Mouse (Mus musculus) limb, embryonic 12.5 days (tissue): Measurements from ENCODE around the gene Abat. TPM values are rescaled to one million over a fixed set of nuclear protein-coding genes. Genes with fewer than 3 reads are reported as not detected.
"Not testable (repeated sequence)": the region's sequence is repeated elsewhere in the genome, so short reads cannot be mapped to it uniquely, and the experiment has no call there.

Source experiments
- ATAC-seq: fragments of 200-750 bp; cut with Nextera tagmentation; 2 replicates; pipeline ENCODE4 v1.8.0; 2017; ENCODE audit warnings: low read depth, moderate TSS enrichment; ENCODE audit not compliant: insufficient number of reproducible peaks, insufficient read depth, low FRiP score, low TSS enrichment
- H3K27ac ChIP-seq: fragments of 300-500 bp; sonication (generic); 2 replicates; pipeline ENCODE4 v1.5.1; 2016; ENCODE audit warnings: mild to moderate bottlenecking, moderate library complexity
- H3K27me3 ChIP-seq: fragments of 300-500 bp; sonication (generic); 2 replicates; pipeline ENCODE4 v1.6.1; 2016; ENCODE audit warnings: mild to moderate bottlenecking, moderate library complexity
- H3K36me3 ChIP-seq: fragments of 300-500 bp; sonication (generic); 2 replicates; pipeline ENCODE4 v1.6.1; 2016; ENCODE audit warnings: mild to moderate bottlenecking, moderate library complexity
- H3K4me1 ChIP-seq: fragments of 300-500 bp; sonication (generic); replicated peaks from 2 replicates; pipeline ENCODE4 v1.6.1; 2016
- H3K4me2 ChIP-seq: fragments of 300-500 bp; sonication (generic); 2 replicates; pipeline ENCODE4 v1.6.1; 2016; ENCODE audit warnings: mild to moderate bottlenecking, moderate library complexity
- H3K4me3 ChIP-seq: fragments of 300-500 bp; sonication (generic); replicated peaks from 2 replicates; pipeline ENCODE4 v1.5.1; 2016; ENCODE audit warnings: mild to moderate bottlenecking
- H3K9ac ChIP-seq: fragments of 300-500 bp; sonication (generic); replicated peaks from 2 replicates; pipeline ENCODE4 v1.6.1; 2016; ENCODE audit warnings: mild to moderate bottlenecking, moderate library complexity
- H3K9me3 ChIP-seq: fragments of 300-500 bp; sonication (generic); 2 replicates; pipeline ENCODE4 v1.6.1; 2016; ENCODE audit warnings: mild to moderate bottlenecking, moderate library complexity
- WGBS: fragments of 180-500 bp; shearing (Covaris S2); methylation state at CpG from one replicate; pipeline ENCODE4 v1.1.7; 2016; 5-methylcytosine and 5-hydroxymethylcytosine counted together
- polyA plus RNA-seq: library from polyadenylated mRNA; unstranded; fragments of >200 nt; fragmentation: Nextera tagmentation; extraction: Ambion mirVana; gene quantifications from 2 replicates; pipeline ENCODE4 v1.2.1, GENCODE M21; 2016

Gene Abat
- polyA plus RNA-seq, 1 experiment from 2014 or later = 36.4 TPM

DNA sequence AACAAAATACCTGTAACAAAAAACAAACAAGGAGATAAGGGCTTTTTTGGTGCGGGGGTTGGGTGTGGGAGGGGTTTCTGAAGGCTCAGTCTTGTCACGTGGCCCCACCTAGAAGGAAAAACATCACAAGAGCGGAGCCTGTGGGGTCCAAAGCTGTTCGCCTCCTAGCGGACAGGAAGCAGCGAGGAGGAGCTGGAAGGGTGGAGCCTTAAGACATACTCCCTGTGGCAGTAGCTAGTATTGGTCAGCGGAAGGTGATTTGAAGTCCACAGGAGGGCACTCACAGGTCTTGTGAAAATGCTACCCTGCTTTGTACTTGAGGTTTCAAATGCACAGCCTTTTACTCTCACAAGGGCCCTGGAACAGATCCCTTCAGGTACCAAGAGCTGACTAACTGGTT lies 19.7 kb downstream of the Abat start:
- Histone ChIP-seq H3K4me3 (no peak overlapping the region), H3K9ac (no peak overlapping the region), H3K4me1 (peaks cover 15% of the 10 kb centered on the region), H3K27ac (no peak overlapping the region), H3K27me3 (no peaks in the 10 kb centered on the region), H3K4me2 (no peak overlapping the region), H3K9me3 (no peaks in the 10 kb centered on the region), H3K36me3 (peaks cover 9% of the 10 kb centered on the region; the same call in 1 of the 2 replicates)
- 65% methylated on average over 7 of the region's 7 CpGs for WGBS
- ATAC-seq = no peak

DNA sequence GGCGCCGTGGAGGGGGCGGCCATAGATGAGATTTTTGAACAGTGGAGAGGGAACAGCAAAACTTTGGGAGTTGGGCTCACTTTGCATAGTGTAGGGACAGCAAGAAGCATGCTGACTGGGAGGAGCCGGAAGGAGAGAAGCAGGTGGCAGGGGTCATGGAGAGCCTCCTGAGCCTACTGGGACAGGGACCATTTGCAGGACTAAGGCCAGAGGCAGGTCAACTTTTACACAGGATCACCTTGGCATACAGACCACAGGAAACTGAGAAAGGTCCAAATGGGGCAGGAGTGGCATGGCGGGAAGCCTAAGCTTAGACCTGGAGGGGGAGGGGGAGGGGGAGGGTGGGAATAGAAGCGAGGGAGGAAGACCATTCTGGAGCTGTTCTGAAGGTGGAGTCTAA lies 20.2 kb downstream of the Abat start:
- H3K36me3 ChIP-seq = peaks cover 9% of the 10 kb centered on the region; the same call in 1 of the 2 replicates
- no peak for ATAC-seq
- no peak overlapping the region for H3K4me3 ChIP-seq
- no peak overlapping the region for H3K4me2 ChIP-seq
- H3K9me3 ChIP-seq = no peaks in the 10 kb centered on the region
- H3K4me1 ChIP-seq = peaks cover 15% of the 10 kb centered on the region
- no peak overlapping the region for H3K9ac ChIP-seq
- WGBS = 88% methylated on average over 6 of the region's 6 CpGs
- no peak overlapping the region for H3K27ac ChIP-seq
- no peaks in the 10 kb centered on the region for H3K27me3 ChIP-seq

- H3K27me3 ChIP-seq = no peaks in the 10 kb centered on the region
- ATAC-seq = no peak
- no peak overlapping the region for H3K4me3 ChIP-seq
- H3K9ac ChIP-seq = no peak overlapping the region
- no peak overlapping the region for H3K27ac ChIP-seq
- 86% methylated on average over 11 of the region's 11 CpGs for WGBS
- H3K36me3 ChIP-seq = peaks cover 9% of the 10 kb centered on the region; the same call in 1 of the 2 replicates
- peaks cover 17% of the 10 kb centered on the region for H3K4me1 ChIP-seq
- no peak overlapping the region for H3K4me2 ChIP-seq
- no peaks in the 10 kb centered on the region for H3K9me3 ChIP-seq
Measured at GRCm38 (mm10) chr16:8534466-8535200, 21.4 kb downstream of the Abat start.

GRCm38 (mm10) chr16:8535411-8535810 lies 22.2 kb downstream of the Abat start:
- Histone ChIP-seq H3K27ac (no peak overlapping the region), H3K9ac (no peak overlapping the region), H3K4me1 (peaks cover 10% of the 10 kb centered on the region; the same call in 1 of the 2 replicates), H3K4me2 (no peak overlapping the region), H3K36me3 (peaks cover 9% of the 10 kb centered on the region; the same call in 1 of the 2 replicates), H3K4me3 (no peak overlapping the region), H3K27me3 (no peaks in the 10 kb centered on the region), H3K9me3 (no peaks in the 10 kb centered on the region)
- no peak for ATAC-seq
- WGBS = 86% methylated on average over 6 of the region's 6 CpGs

DNA sequence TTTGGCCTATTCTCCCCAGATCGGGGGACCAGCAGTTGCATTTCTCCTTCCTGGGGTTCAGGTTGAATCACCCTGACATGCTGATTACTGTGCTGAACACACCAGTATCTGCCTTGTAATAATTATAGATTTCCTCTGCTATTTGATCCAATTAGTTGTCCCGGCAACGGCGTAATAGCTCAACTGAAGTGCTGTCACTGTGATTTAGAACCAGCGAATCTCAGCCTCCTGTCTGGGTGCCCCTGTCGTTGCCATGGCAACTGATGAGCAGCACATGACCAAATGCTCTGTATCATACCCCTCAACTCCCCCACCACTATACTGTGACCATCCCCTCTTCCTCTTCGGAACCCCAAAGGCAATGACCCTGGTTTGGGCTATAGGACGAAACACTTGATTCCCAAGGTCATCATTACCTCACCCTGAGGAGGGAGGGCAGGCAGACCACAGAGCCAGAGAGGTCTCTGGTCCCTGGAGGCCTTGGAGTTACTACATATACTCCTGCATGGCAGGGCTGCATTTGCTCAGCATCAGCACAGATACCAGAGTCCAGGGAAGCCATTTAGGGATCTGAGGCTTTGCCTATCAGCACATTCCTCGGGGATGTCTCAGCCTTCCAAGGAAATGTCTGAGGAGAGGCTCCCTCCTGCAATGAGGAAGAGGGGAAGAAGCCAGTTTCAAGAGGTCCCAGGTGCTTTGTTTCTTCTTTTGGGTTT lies 26.1 kb downstream of the Abat start:
- H3K36me3 ChIP-seq = peaks cover 5% of the 10 kb centered on the region; the same call in 1 of the 2 replicates
- no peak overlapping the region for H3K27ac ChIP-seq
- no peak overlapping the region for H3K4me2 ChIP-seq

DNA sequence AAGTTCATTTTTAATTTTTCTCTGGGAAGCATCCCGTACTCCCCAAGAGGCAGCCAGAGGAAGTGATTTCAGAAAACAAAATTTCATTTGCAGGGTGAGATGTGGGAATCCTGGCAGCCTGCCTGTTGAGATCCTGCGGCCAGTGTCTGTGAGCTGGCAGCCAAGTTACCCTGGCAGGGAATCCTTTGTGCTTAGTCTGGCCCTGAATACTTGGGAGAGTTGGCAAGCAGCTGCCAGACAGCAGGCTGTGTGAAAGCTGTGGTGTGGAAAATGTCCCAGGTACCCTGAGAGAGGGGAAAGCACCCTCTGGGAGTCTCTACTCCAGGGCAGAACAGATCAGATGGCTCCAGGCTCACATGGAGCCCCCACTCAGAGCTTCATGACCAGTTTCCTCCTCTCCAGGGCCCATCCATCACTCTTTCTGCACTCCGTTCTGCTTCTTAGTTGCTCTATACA lies 27.7 kb downstream of the Abat start:
- 78% methylated on average over 3 of the region's 3 CpGs for WGBS
- no peak for ATAC-seq
- H3K27ac ChIP-seq = no peak overlapping the region

More for the DNA sequence above, 26.1 kb downstream of the Abat start:
- Histone ChIP-seq H3K27me3 (no peaks in the 10 kb centered on the region), H3K9me3 (no peaks in the 10 kb centered on the region), H3K4me1 (peaks cover 5% of the 10 kb centered on the region; the same call in 1 of the 2 replicates), H3K9ac (no peak overlapping the region), H3K4me3 (no peak overlapping the region)
- ATAC-seq = no peak
- WGBS = 19% methylated on average over 9 of the region's 9 CpGs

DNA sequence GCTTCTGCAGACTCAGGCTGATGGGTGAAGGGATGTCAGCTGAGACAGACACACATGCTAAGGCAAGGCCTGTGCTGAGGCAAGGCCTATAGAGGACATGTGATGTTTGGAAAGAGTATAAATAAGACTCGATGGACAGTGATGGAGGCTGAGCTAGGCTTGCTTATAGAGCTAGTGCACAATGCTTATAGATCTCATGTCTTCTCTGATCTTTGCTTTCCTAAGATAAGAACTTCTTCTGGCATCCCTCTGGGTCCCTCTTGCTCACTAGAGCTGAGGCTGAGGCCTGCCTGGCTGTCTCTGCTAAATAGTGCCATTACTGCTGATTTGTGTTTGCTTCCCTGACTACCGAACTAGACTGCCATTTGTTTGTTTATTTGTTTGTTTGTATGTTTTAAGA lies 34.6 kb downstream of the Abat start:
- WGBS = 79% methylated on average over 2 of the region's 2 CpGs
- ATAC-seq = no peak
- H3K27ac ChIP-seq = no peak overlapping the region

More for the DNA sequence above, 27.7 kb downstream of the Abat start:
- Histone ChIP-seq H3K4me2 (no peak overlapping the region), H3K9me3 (no peaks in the 10 kb centered on the region), H3K36me3 (peaks cover 5% of the 10 kb centered on the region; the same call in 1 of the 2 replicates), H3K4me1 (peaks cover 5% of the 10 kb centered on the region; the same call in 1 of the 2 replicates), H3K4me3 (no peak overlapping the region), H3K27me3 (no peaks in the 10 kb centered on the region), H3K9ac (no peak overlapping the region)

GRCm38 (mm10) chr16:8549506-8549905 lies 36.3 kb downstream of the Abat start:
- Histone ChIP-seq H3K27me3 (no peaks in the 10 kb centered on the region), H3K36me3 (peaks cover 13% of the 10 kb centered on the region), H3K9ac (no peak overlapping the region), H3K27ac (no peak overlapping the region), H3K4me1 (no peaks in the 10 kb centered on the region), H3K9me3 (no peaks in the 10 kb centered on the region), H3K4me3 (no peak overlapping the region), H3K4me2 (no peak overlapping the region)
- WGBS = 71% methylated on average over 9 of the region's 9 CpGs
- no peak for ATAC-seq

More for the DNA sequence above, 34.6 kb downstream of the Abat start:
- Histone ChIP-seq H3K9me3 (no peaks in the 10 kb centered on the region), H3K4me2 (no peak overlapping the region), H3K36me3 (peaks cover 13% of the 10 kb centered on the region), H3K4me1 (no peaks in the 10 kb centered on the region), H3K9ac (no peak overlapping the region), H3K4me3 (no peak overlapping the region), H3K27me3 (no peaks in the 10 kb centered on the region)

DNA sequence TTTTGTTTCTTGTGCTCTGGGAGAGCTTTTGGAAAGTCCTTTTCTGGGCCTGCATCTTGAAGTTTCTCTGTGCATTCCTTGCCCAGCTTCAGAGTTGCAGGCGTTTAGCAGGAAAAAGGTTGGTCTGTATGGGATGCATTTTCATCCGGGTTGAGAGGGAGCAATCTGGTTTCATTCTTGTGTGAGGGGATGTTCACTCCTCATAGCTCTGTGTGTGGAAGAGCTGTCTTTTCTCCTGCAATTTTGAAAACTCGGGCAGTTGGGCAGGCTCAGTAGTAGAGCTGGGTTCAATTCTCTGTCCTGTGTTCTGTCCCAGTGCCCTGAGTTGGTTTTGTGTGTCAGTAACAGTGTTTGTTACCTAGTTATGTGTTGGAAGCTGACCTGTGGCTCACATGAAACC lies 41.1 kb downstream of the Abat start:
- Histone ChIP-seq H3K9ac (no peak overlapping the region), H3K27ac (no peak overlapping the region), H3K4me3 (no peak overlapping the region), H3K9me3 (peaks cover 11% of the 10 kb centered on the region), H3K4me1 (no peaks in the 10 kb centered on the region), H3K27me3 (no peaks in the 10 kb centered on the region), H3K4me2 (no peak overlapping the region), H3K36me3 (no peaks in the 10 kb centered on the region)
- 80% methylated on average over 3 of the region's 3 CpGs for WGBS
- no peak for ATAC-seq

GRCm38 (mm10) chr16:8554751-8555150 lies 41.5 kb downstream of the Abat start:
- H3K4me3 ChIP-seq, H3K9ac ChIP-seq, H3K27ac ChIP-seq, H3K36me3 ChIP-seq, H3K4me2 ChIP-seq, H3K4me1 ChIP-seq, ATAC-seq, H3K27me3 ChIP-seq: not testable (repeated sequence)
- whole genome bisulfite sequencing = 89% methylated on average over 2 of the region's 2 CpGs
- peaks cover 11% of the 10 kb centered on the region for H3K9me3 ChIP-seq

GRCm38 (mm10) chr16:8555371-8555770 lies 42.1 kb downstream of the Abat start:
- not testable (repeated sequence) for H3K27ac ChIP-seq, H3K27me3 ChIP-seq, H3K4me2 ChIP-seq, H3K4me1 ChIP-seq, H3K9ac ChIP-seq, H3K4me3 ChIP-seq, H3K36me3 ChIP-seq, ATAC-seq
- 82% methylated on average over 3 of the region's 3 CpGs for WGBS
- H3K9me3 ChIP-seq = peaks cover 17% of the 10 kb centered on the region
